Mouse (Mus musculus): ENCODE measurements around the gene Slf2.

DNA sequence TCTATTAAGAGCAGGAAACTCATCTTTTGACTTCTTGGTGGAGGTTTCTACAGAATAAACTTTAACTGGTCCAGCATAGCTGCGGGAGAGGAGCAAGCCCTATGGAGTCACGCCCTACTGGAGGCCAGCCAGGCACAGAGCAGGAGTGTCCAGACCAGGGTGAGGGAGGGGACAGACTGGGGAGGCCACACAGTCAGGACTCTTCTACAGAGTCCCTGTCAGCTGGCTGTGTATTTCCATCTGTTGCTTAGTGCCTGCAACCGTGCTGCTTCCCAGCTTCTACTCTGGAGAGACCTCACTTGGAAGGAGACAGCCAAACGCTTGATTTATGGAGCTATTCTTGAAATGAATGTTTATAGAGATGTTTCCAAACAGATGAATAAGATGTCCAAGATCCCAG lies 28.6 kb upstream of the Slf2 start:
- TF ChIP-seq MYOD1 (IDR thresholded peaks at IDR 0.05; ENCODE audit: control insufficient read depth in 1 of 3, insufficient read length in 2 of 3, low read depth in 2 of 3), result peak in 1 of 3 experiments; percentile 18
- TF ChIP-seq POLR2A (IDR thresholded peaks at IDR 0.05; ENCODE audit: insufficient read length, low read depth), result no peak
- no peak for TF ChIP-seq TCF3 (IDR thresholded peaks at IDR 0.05; ENCODE audit: insufficient read length, low read depth)
- no peak for TF ChIP-seq POLR2AphosphoS2 (IDR thresholded peaks at IDR 0.05; ENCODE audit: insufficient read length, low read depth)
- no peak for TF ChIP-seq USF1 (IDR thresholded peaks at IDR 0.05; ENCODE audit: low read depth)
- TF ChIP-seq MAX (IDR thresholded peaks at IDR 0.05; ENCODE audit: low read depth), result no peak
- no peak for TF ChIP-seq REST (IDR thresholded peaks at IDR 0.05; ENCODE audit: insufficient read depth, insufficient read length)
- no peak for TF ChIP-seq TCF12 (IDR thresholded peaks at IDR 0.05; ENCODE audit: insufficient read depth, poor library complexity, severe bottlenecking)
